Mouse (Mus musculus) left cerebral cortex, postnatal 4 days (tissue): ENCODE results near the gene AA467197. TPM values are rescaled to one million over a fixed set of nuclear protein-coding genes. Genes with fewer than 3 reads are reported as not detected.

Source experiments
- microRNA-seq: library from miRNA; unstranded; fragments of <30 nt; microRNA quantifications from one replicate; pipeline ENCODE4 v1.2.0, GENCODE M21; 2022
- total RNA-seq, 2 experiments: library from RNA; stranded (reverse); gene quantifications; 2 replicates each; pipeline ENCODE4 v1.2.3; 2021

AA467197 gene
- total RNA-seq, 2 experiments from 2014 or later = not detected

Small RNAs within 50 kb of the gene (microRNA-seq; reads per million reads assigned to microRNA genes)
- 2.1 reads per million for gene Mir147

Other genes with a start within 250 kb of the AA467197 start
- under 1 TPM in 1 of 2 experiments, not detected in 1; 0.20 TPM for gene Slc28a2, start 210.5 kb upstream of the AA467197 start, total RNA-seq
- under 1 TPM in 1 of 2 experiments, not detected in 1; 0.12 TPM for gene Gm14085, start 152.0 kb upstream of the AA467197 start, total RNA-seq
- 10 to 100 TPM; 63.7 to 69.4 TPM for gene Gatm, start 25.7 kb upstream of the AA467197 start, total RNA-seq
- 10 to 100 TPM; 36.4 to 40.0 TPM for gene Slc30a4, start 65.7 kb downstream of the AA467197 start, total RNA-seq
- 10 to 100 TPM; 47.7 to 49.6 TPM for gene Bloc1s6, start 101.5 kb downstream of the AA467197 start, total RNA-seq
- gene Sqor, start 128.3 kb downstream of the AA467197 start, total RNA-seq = 1 to 10 TPM; 1.6 to 4.1 TPM